Mouse (Mus musculus) liver, embryonic 16.5 days (tissue): Measurements from ENCODE around the gene Hist1h3a. TPM values are rescaled to one million over a fixed set of nuclear protein-coding genes. Genes with fewer than 3 reads are reported as not detected.

Source experiments
- ATAC-seq: fragments of 200-750 bp; cut with Nextera tagmentation; 2 replicates; pipeline ENCODE4 v1.8.0; 2017; ENCODE audit warnings: low read depth, mild to moderate bottlenecking, moderate number of reproducible peaks, moderate library complexity
- H3K27ac ChIP-seq: fragments of 300-500 bp; sonication (generic); 2 replicates; pipeline ENCODE4 v1.5.1; 2014; ENCODE audit warnings: mild to moderate bottlenecking, low read length
- H3K27me3 ChIP-seq: fragments of 300-500 bp; sonication (generic); 2 replicates; pipeline ENCODE4 v1.6.1; 2014; ENCODE audit warnings: low read depth, low read length, mixed read lengths; ENCODE audit not compliant: control insufficient read depth, insufficient read depth
- H3K36me3 ChIP-seq: fragments of 300-500 bp; sonication (generic); 2 replicates; pipeline ENCODE4 v1.6.1; 2014; ENCODE audit warnings: mild to moderate bottlenecking; ENCODE audit not compliant: control insufficient read depth, insufficient read depth
- H3K4me1 ChIP-seq: fragments of 300-500 bp; sonication (generic); 2 replicates; pipeline ENCODE4 v1.6.1; 2014; ENCODE audit warnings: low read depth, low read length, mixed read lengths; ENCODE audit not compliant: control insufficient read depth
- H3K4me2 ChIP-seq: fragments of 300-500 bp; sonication (generic); 2 replicates; pipeline ENCODE4 v1.6.1; 2014; ENCODE audit warnings: low read depth, low read length, mixed read lengths
- H3K4me3 ChIP-seq: fragments of 300-500 bp; sonication (generic); 2 replicates; pipeline ENCODE4 v1.5.1; 2014; ENCODE audit warnings: low read depth, mild to moderate bottlenecking, low read length
- H3K9ac ChIP-seq: fragments of 300-500 bp; sonication (generic); 2 replicates; pipeline ENCODE4 v1.6.1; 2014; ENCODE audit warnings: low read depth, low read length
- H3K9me3 ChIP-seq: fragments of 300-500 bp; sonication (generic); replicated peaks from 2 replicates; pipeline ENCODE4 v1.6.1; 2016; ENCODE audit warnings: low read length; ENCODE audit not compliant: control insufficient read depth
- WGBS: fragments of 180-500 bp; shearing (Covaris S2); extraction: QIAGEN DNeasy Blood & Tissue Kit; methylation state at CpG from one replicate; pipeline ENCODE4 v1.1.7; 2014; ENCODE audit not compliant: insufficient replicate concordance; 5-methylcytosine and 5-hydroxymethylcytosine counted together
- polyA plus RNA-seq: library from polyadenylated mRNA; unstranded; fragments of >200 nt; fragmentation: Nextera tagmentation; extraction: Ambion mirVana; gene quantifications from 2 replicates; pipeline ENCODE4 v1.2.1, GENCODE M21; 2015

The Hist1h3a gene
- polyA plus RNA-seq, 1 experiment from 2014 or later, result 4.6 TPM

- peak overlapping the region; percentile 82 for H3K4me2 ChIP-seq
- H3K4me1 ChIP-seq, result peaks cover 21% of the 10 kb centered on the region
- peak; percentile 81 for ATAC-seq
- no peaks in the 10 kb centered on the region for H3K9me3 ChIP-seq
- H3K27ac ChIP-seq, result peak overlapping the region; percentile 99
- peak overlapping the region; percentile 87 for H3K9ac ChIP-seq
- peak overlapping the region; percentile 63 for H3K4me3 ChIP-seq
- H3K36me3 ChIP-seq, result no peaks in the 10 kb centered on the region
- H3K27me3 ChIP-seq, result no peaks in the 10 kb centered on the region
- WGBS, result under 1% methylated on average over 39 of the region's 39 CpGs
These were observed 22.9 kb downstream of the Hist1h3a start for GRCm38 (mm10) chr13:23739069-23739921.

- Histone ChIP-seq H3K4me2 (peak within 1 kb of the TSS; percentile 82), H3K36me3 (no peaks in the 10 kb centered on the region), H3K27ac (peak within 1 kb of the TSS; percentile 99), H3K4me1 (peaks cover 18% of the 10 kb centered on the region), H3K4me3 (peak within 1 kb of the TSS; percentile 63), H3K9ac (peak within 1 kb of the TSS; percentile 87), H3K27me3 (no peaks in the 10 kb centered on the region), H3K9me3 (no peaks in the 10 kb centered on the region)
- peak; percentile 79 for ATAC-seq
- WGBS, result 0% methylated on average over 33 of the region's 38 CpGs
These were observed 23.5 kb downstream of the Hist1h3a start, which contains the start of gene Hist1h1c for GRCm38 (mm10) chr13:23738677-23739068. Hist1h1c (plus strand) TSS chr13:23738808.

GRCm38 (mm10) chr13:23738041-23738440 lies 24.1 kb downstream of the Hist1h3a start:
- H3K9ac ChIP-seq, result peak overlapping the region; percentile 30; the same call in 1 of the 2 replicates
- ATAC-seq, result no peak
- H3K4me3 ChIP-seq, result peak overlapping the region; percentile 63
- WGBS, result 20% methylated on average over 4 of the region's 4 CpGs
- no peaks in the 10 kb centered on the region for H3K9me3 ChIP-seq
- peak overlapping the region; percentile 99 for H3K27ac ChIP-seq
- no peaks in the 10 kb centered on the region for H3K27me3 ChIP-seq
- no peaks in the 10 kb centered on the region for H3K36me3 ChIP-seq
- peaks cover 14% of the 10 kb centered on the region for H3K4me1 ChIP-seq
- H3K4me2 ChIP-seq, result peak overlapping the region; percentile 82

GRCm38 (mm10) chr13:23737091-23737490 lies 25.1 kb downstream of the Hist1h3a start:
- H3K9ac ChIP-seq, result no peak overlapping the region
- no peaks in the 10 kb centered on the region for H3K9me3 ChIP-seq
- ATAC-seq, result no peak
- peaks cover 10% of the 10 kb centered on the region for H3K4me1 ChIP-seq
- H3K4me3 ChIP-seq, result no peak overlapping the region
- H3K27ac ChIP-seq, result 0 out of 2 replicates have a peak overlapping the region, but pooled peaks have one; percentile 12
- no peaks in the 10 kb centered on the region for H3K36me3 ChIP-seq
- H3K27me3 ChIP-seq, result no peaks in the 10 kb centered on the region
- 86% methylated on average over 5 of the region's 5 CpGs for WGBS
- no peak overlapping the region for H3K4me2 ChIP-seq

- 24% methylated on average over 8 of the region's 8 CpGs for WGBS
- Histone ChIP-seq H3K36me3 (no peaks in the 10 kb centered on the region), H3K4me3 (no peak overlapping the region), H3K27me3 (no peaks in the 10 kb centered on the region), H3K4me1 (peaks cover 19% of the 10 kb centered on the region), H3K4me2 (no peak overlapping the region), H3K9ac (no peak overlapping the region), H3K9me3 (no peaks in the 10 kb centered on the region), H3K27ac (no peak overlapping the region)
- no peak for ATAC-seq
These were observed 29.9 kb downstream of the Hist1h3a start for GRCm38 (mm10) chr13:23732156-23732804.

- WGBS, result 46% methylated on average over 8 of the region's 8 CpGs
- Histone ChIP-seq H3K4me3 (no peak overlapping the region), H3K9me3 (no peaks in the 10 kb centered on the region), H3K27me3 (no peaks in the 10 kb centered on the region), H3K4me2 (no peak overlapping the region), H3K9ac (no peak overlapping the region), H3K27ac (no peak overlapping the region), H3K36me3 (no peaks in the 10 kb centered on the region), H3K4me1 (peaks cover 19% of the 10 kb centered on the region)
- ATAC-seq, result peak; percentile 84
These were observed 31.7 kb downstream of the Hist1h3a start for GRCm38 (mm10) chr13:23730479-23730878.

- ATAC-seq, result no peak
- no peak overlapping the region for H3K4me2 ChIP-seq
- no peaks in the 10 kb centered on the region for H3K36me3 ChIP-seq
- H3K27me3 ChIP-seq, result no peaks in the 10 kb centered on the region
- no peak overlapping the region for H3K4me3 ChIP-seq
- H3K27ac ChIP-seq, result no peak overlapping the region
- H3K9me3 ChIP-seq, result no peaks in the 10 kb centered on the region
- no peak overlapping the region for H3K9ac ChIP-seq
- WGBS, result 82% methylated on average over 5 of the region's 5 CpGs
- H3K4me1 ChIP-seq, result peaks cover 22% of the 10 kb centered on the region
These were observed 32.5 kb downstream of the Hist1h3a start for GRCm38 (mm10) chr13:23729706-23730105.

GRCm38 (mm10) chr13:23729192-23729525 lies 33.0 kb downstream of the Hist1h3a start:
- WGBS, result 55% methylated on average over 9 of the region's 9 CpGs
- no peak for ATAC-seq
- Histone ChIP-seq H3K4me1 (peaks cover 28% of the 10 kb centered on the region), H3K27me3 (no peaks in the 10 kb centered on the region), H3K9me3 (no peaks in the 10 kb centered on the region), H3K36me3 (no peaks in the 10 kb centered on the region), H3K4me3 (no peak overlapping the region), H3K4me2 (no peak overlapping the region), H3K27ac (no peak overlapping the region), H3K9ac (no peak overlapping the region)
